Mouse (Mus musculus) embryonic stem cell, embryonic (primary cell): Measurements from ENCODE around the gene Atxn2.

Experiments
- CTCF ChIA-PET, 4 experiments: fragments of 300-600 bp in 2 of 4; fragments of 350-600 bp in 2 of 4; sonication (Branson Sonifier 250); formaldehyde crosslinking; loops; one replicate each; lab custom pipeline; 2022; ENCODE audit warnings: inconsistent platforms in 2 of 4; lab: Charles Lee
- POLR2A ChIA-PET, 4 experiments: fragments of 300-600 bp in 2 of 4; fragments of 350-600 bp in 2 of 4; sonication (Branson Sonifier 250); formaldehyde crosslinking; loops; one replicate each; lab custom pipeline; 2022; ENCODE audit warnings: antibody characterized with exemption in 4 of 4, inconsistent platforms in 1 of 4; lab: Charles Lee

Gene Atxn2

DNA sequence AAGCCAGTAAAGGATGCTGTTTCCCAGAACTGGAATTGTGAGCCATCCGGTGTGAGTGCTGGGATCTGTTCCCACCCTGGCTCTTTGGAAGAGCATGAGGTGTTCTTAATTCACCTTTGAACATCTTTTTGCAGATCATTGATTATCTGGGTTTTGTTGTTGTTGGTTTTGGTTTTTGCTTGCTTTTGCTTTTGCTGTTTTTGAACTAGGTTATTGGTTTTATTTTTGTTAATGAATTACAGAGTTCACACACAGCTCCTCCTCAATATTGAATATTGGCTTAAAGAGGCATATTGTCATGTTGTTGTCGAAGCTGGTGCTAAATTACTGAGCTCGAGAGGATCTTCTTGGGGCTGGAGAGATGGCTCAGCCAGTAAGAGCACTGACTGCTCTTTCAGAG, 25.5 kb downstream of the Atxn2 start:
- POLR2A ChIA-PET: interaction anchor here in 2 of 4 experiments (0.5 to 1.5 kb wide), 4 partner anchors 8 to 525 kb away, joined by 3 to 4 read pairs (median 4); no protein-coding TSS in a partner anchor
- CTCF ChIA-PET: interaction anchor here in 1 of 4 experiments (0.5 kb wide), 1 partner anchor 210 kb away, joined by 3 read pairs; no protein-coding TSS in a partner anchor

DNA sequence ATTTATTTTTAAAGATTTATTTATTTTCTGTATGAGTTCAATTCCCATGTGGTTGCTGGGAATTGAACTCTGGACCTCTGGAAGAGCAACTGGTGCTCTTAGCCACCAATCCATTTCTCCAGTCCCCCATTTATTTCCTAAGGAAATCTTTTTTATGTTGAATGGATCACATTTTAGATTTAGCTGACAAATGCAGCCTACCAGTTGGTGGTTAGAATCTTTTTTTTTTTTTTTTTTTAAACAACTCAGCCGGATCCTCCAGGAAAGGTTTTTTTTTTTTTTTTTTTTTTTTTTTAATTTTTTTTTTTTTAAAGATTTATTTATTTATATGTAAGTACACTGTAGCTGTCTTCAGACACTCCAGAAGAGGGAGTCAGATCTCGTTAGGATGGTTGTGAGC, 27.0 kb downstream of the Atxn2 start:
- CTCF ChIA-PET: interaction anchor here in 2 of 4 experiments (0.6 kb wide), 2 partner anchors 67 to 602 kb away, joined by 3 read pairs; no protein-coding TSS in a partner anchor

DNA sequence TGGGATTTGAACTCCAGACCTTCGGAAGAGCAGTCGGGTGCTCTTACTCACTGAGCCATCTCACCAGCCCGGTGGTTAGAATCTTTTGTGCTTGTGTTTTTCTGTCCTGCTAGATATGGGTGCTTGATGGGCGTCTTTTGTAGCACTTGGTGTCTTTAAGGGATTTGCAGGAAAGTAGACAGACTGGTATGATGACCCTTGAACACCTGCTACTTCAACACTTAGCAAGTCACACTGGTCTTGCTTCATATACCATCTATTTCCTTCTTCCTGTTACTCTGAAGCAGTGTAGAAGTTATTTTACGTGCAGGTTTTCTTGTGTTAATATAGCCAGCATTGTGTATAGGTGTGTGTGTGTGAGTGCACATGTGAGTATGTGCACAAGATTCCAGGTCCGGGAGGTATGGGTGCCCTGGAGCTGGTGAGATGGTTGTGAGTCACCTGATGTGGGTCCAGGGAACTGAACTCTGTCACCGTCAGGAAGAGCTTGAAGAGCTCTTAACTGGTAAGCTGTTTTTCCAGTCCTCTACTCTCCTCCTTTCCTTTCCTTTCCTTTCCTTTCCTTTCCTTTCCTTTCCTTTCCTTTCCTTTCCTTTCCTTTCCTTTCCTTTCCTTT, 27.5 kb downstream of the Atxn2 start:
- POLR2A ChIA-PET: interaction anchor here in 3 of 4 experiments (0.6 to 2.7 kb wide), 5 partner anchors 8 to 78 kb away, joined by 3 to 15 read pairs (median 4); partner anchors contain the start of genes Acad10 (in 1 of the 3) and Brap (in 1 of the 3)

More for the DNA sequence above, 27.0 kb downstream of the Atxn2 start:
- POLR2A ChIA-PET: interaction anchor here in 2 of 4 experiments (1.4 to 2.4 kb wide), 2 partner anchors 8 to 10 kb away, joined by 3 to 5 read pairs; no protein-coding TSS in a partner anchor

DNA sequence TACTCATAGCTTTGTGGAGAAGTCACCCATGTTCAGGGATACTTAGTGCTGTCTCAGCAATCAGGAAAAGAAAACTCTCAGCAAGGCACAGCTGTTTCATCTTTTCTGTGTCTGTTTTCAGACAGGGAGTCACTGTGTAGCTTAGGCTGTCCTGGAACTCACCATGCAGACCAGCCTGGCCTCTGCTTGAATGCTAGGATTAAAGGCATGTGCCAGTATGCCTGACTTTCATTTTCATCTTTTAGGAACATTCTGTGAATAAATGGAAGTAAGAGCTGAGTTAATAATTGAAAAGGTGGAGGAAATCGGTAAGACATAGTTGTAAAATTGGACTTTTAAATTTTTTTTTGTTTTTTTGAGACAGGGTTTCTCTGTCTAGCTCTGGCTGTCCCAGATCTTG, 29.4 kb downstream of the Atxn2 start:
- ChIA-PET POLR2A (interaction anchor here in 2 of 4 experiments (1.1 to 2.7 kb wide), 4 partner anchors 10 to 200 kb away, joined by 3 to 15 read pairs (median 4); no protein-coding TSS in a partner anchor), CTCF (no interaction called here)

More for the DNA sequence above, 27.5 kb downstream of the Atxn2 start:
- CTCF ChIA-PET: interaction anchor here in 3 of 4 experiments (0.6 to 1.4 kb wide), 3 partner anchors 9 to 602 kb away, joined by 3 read pairs; no protein-coding TSS in a partner anchor

DNA sequence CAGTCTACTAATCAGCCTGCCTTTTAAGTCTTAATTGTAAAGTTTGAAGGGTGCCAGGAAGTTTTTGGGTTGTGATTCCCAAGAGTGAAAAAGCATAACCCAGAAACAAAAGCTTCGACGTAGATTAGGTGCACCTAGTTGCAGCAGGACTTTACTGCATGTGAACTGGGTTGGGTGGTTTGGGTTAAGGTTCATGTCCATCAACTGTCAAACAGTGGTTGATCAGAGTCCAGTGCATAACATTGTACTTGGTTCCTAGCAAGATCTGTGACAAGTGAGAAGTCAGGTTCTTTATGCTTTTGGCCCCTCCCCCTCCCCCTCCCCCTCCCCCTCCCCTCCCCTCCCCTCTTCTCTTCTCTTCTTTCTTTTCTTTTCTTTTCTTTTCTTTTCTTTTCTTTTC, 31.8 kb downstream of the Atxn2 start:
- POLR2A ChIA-PET: no interaction called here
- CTCF ChIA-PET: no interaction called here

DNA sequence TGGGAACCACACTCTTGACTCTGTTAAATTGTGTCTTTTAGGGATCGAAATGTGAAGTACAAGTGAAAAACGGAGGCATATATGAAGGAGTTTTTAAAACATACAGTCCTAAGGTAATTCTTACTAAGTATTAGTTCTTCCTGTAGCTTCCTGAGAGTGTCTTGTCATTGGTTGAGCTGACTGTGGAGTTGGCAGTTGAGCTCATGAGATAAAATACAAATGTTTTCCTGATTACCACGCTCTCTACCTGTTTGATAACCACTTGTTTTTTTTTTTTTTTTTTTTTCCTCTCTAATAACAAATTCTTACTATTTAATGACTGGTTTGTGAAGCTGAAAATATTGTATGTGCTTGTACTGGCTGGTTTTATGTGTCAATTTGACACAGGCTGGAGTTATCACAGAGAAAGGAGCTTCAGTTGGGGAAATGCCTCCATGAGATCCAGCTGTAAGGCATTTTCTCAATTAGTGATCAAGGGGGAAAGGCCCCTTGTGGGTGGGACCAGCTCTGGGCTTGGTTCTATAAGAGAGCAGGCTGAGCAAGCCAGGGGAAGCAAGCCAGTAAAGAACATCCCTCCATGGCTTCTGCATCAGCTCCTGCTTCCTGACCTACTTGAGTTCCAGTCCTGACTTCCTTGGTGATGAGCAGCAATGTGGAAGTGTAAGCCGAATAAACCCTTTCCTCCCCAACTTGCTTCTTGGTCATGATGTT, 36.9 kb downstream of the Atxn2 start:
- POLR2A ChIA-PET: interaction anchor here in 2 of 4 experiments (0.6 to 2.0 kb wide), 10 partner anchors 9 to 151 kb away, joined by 3 to 8 read pairs (median 4); partner anchors contain the start of gene Sh2b3 (in 1 of the 2)
- CTCF ChIA-PET: interaction anchor here in 3 of 4 experiments (0.7 to 1.0 kb wide), 3 partner anchors 12 to 239 kb away, joined by 4 to 6 read pairs (median 4); no protein-coding TSS in a partner anchor

DNA sequence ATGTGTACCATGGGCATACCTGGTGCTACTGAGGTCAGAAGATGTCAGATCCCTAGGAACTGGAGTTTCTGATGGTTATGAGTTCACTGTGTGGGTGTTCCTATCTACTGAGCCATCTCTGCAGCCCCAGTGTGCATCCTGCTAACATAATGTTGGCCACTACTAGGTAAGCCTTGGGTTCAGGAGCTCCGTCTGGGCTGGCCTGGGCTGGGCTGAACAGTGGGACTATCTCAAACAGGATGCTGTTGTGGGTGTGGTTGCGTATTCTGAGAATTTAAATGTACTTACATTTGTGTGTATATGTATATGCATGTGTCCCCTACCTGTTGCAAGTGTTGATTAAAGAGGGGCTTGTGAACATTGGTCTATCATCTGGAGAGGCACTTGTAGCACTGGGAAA, 38.5 kb downstream of the Atxn2 start:
- ChIA-PET POLR2A (interaction anchor here in 1 of 4 experiments (1.0 kb wide), 1 partner anchor 25 kb away, joined by 3 read pairs; no protein-coding TSS in a partner anchor), CTCF (no interaction called here)

DNA sequence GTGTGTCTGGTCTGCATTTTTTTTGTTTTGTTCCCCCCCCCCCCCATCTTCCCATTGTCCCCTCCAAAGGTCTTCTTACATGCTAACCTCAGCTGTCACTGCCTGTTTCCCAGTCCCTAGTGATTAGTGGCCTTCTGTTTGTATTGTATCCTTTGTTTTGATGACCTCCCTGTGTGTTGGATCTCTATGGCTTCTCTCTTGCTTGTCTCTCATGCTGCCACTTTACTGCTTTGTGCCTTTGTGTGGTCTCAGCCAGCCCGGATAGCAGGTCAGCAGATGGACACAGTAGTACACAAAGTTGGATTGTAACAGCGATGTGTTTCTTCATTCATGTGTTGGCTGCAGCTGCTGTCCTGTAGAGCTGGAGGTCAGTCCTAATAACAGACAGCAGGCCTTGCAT, 46.8 kb downstream of the Atxn2 start:
- ChIA-PET POLR2A (interaction anchor here in 2 of 4 experiments (0.6 to 1.6 kb wide), 6 partner anchors 12 to 70 kb away, joined by 3 to 8 read pairs (median 3); no protein-coding TSS in a partner anchor), CTCF (interaction anchor here in 2 of 4 experiments (0.6 to 2.4 kb wide), 3 partner anchors 149 to 645 kb away, joined by 3 to 5 read pairs (median 3); no protein-coding TSS in a partner anchor)

DNA sequence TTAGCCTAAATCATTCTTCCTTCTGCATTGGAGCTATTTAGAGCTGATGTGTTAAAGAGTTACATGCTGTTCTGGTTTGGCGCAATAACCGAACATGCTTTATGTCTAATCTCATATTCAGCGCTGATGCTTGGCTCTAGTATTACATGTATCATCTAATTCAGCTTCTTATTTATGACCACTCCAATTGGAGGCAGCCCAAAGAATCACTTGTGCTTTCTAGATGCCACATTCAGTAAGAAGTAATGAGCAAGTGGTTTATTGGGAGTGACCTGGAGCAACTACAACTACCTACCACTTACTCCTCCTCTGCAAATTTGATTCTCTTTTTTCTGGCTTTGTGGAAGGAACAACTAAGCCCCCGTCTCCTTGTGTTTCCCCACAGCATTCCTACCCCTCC, 47.2 kb downstream of the Atxn2 start:
- CTCF ChIA-PET: interaction anchor here in 2 of 4 experiments (0.6 to 2.4 kb wide), 2 partner anchors 149 to 330 kb away, joined by 3 to 5 read pairs; no protein-coding TSS in a partner anchor

DNA sequence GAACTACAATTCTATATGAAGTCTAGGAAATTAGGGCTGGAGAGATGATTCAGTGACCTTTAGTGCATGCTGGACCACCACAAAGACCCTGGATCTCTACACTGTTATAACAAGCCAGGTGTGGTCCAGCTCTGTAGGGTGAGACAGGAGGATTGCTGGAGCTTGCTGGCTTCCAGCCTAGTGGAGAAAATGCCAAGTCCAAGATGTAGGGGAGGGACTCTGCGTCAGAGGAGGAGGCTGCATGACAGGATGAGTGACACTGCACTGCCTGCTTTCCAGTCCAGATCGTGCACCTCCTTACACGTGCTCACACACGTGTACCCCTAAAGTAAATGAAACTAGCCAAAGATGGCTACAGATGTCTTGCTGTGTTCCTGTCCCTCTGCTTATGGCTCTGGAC, 48.8 kb downstream of the Atxn2 start:
- ChIA-PET POLR2A (no interaction called here), CTCF (no interaction called here)

More for the DNA sequence above, 47.2 kb downstream of the Atxn2 start:
- POLR2A ChIA-PET: interaction anchor here in 2 of 4 experiments (0.6 to 1.6 kb wide), 6 partner anchors 12 to 70 kb away, joined by 3 to 6 read pairs (median 3); no protein-coding TSS in a partner anchor

DNA sequence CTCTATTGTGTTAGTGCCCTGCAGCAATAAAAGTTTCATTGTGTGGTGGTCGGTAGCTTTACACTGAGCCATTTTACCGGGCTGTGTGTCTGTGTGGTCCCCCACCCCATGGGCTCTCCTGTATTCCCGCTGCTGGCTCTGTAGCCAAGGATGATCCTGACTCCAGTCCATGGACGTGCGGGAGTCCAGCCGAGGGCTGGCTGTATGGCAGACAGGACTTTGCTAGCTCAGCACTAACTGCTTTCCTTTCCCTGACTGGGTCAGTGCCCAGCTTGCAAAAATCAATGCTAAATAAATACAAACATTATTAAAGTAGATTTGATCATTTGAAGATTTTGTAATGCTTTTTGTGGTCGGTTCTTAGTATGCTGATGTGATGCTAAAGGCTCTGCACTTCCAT, 50.3 kb downstream of the Atxn2 start:
- ChIA-PET CTCF (no interaction called here), POLR2A (no interaction called here)

DNA sequence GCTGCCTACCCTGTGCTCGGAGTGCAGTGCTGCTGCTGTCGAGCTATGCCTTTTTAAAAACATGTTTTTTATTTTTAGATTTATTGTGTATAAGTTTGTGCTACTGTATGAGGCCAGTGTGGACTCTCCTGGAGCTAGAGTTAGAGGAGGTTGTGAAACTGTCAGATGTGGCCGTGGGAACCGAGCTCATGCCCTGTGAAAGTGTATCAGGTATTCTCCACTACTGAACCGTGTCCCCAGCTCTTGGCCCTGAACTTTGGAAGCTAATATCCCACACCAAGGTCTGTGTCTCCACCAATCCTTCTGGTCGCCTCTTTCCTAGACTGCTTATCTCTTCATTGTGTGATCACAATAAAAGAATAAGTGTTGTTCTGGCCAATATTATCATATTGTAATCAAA, 51.8 kb downstream of the Atxn2 start:
- POLR2A ChIA-PET: interaction anchor here in 1 of 4 experiments (1.1 to 2.1 kb wide), 3 partner anchors 8 to 16 kb away, joined by 4 to 7 read pairs (median 5); no protein-coding TSS in a partner anchor
- CTCF ChIA-PET: interaction anchor here (0.6 to 1.2 kb wide), 5 partner anchors 27 to 1297 kb away, joined by 3 to 7 read pairs (median 3); no protein-coding TSS in a partner anchor

DNA sequence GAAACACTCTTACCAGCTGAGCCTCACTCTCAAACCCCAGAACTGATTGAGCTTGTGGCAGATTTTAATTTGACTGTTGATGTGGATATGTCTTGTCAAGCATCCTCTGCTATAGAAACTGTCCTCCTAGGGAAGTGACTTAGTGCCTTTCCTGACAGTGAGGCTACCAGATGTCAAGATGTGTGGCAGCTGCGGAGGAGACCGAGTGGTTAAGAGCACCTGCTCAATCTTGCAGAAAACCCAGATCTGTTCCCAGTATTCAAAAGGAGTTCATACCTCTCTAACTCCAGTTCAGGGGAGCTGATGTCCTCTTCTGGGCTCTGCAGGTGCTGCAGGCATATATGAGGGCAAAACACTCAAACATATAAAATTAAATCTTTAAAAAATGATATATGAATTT, 53.9 kb downstream of the Atxn2 start:
- ChIA-PET CTCF (interaction anchor here in 3 of 4 experiments (0.9 to 3.1 kb wide), 3 partner anchors 8 to 50 kb away, joined by 3 to 9 read pairs (median 3); no protein-coding TSS in a partner anchor), POLR2A (interaction anchor here in 2 of 4 experiments (1.6 to 1.7 kb wide), 3 partner anchors 45 to 94 kb away, joined by 3 to 6 read pairs (median 4); no protein-coding TSS in a partner anchor)

DNA sequence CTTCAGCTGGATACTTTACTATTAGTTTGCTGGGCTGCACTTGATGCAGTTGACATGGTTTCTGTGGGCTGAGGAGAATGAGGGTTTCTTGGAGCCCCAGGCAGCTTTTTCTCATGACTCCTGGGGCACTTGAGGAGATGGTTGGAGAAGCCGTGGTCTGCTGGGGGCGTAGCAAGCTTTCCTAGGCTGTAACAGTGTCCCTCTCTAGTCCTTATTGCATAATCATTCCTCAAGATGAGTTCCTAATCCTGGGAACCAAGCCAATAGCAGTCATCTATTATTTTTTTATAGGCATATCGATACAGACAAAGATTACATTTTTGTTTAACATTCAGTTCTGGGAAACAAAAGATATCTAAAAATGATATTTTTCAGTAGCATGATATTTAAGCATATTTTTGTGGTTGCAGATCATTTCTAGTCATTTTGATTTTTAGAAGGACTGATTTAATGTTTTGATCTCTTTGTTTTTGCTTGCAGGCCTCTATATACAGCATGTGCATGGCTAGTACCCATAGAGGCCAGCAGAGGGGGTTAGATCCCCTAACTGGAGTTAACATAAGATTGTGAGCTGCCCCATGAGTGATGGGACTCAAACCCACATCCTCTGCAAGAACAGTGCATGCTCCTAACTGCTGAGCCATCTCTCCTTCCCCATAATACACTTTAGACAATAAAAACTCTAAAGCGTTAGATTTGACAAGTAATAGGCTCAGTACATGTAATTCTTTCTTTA, 55.1 kb downstream of the Atxn2 start:
- POLR2A ChIA-PET: interaction anchor here in 2 of 4 experiments (0.6 to 1.7 kb wide), 7 partner anchors 14 to 491 kb away, joined by 3 to 4 read pairs (median 3); partner anchors contain the start of gene Sh2b3 (in 1 of the 2)
- CTCF ChIA-PET: interaction anchor here (0.5 to 3.1 kb wide), 12 partner anchors 10 to 918 kb away, joined by 3 to 9 read pairs (median 3); no protein-coding TSS in a partner anchor

DNA sequence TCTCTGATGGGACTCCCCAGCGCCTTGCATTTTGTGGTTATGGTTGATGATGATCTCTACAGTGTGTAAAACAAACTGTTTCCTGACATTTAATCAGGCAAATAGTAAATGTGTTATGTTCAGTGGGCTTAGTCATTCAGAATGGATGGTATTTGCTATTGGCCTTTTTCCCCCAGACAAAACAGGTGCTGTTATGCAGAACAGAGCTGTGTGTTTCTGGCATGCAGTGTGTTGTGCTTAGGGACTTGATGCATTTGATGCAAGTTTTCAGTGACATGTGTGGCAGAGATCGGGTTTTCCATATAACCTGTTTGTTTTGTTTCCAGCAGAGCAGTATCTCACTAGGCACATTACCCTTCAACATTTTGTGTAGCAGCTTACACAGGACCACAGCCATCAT, 56.4 kb downstream of the Atxn2 start:
- ChIA-PET POLR2A (no interaction called here), CTCF (interaction anchor here in 2 of 4 experiments (0.6 to 3.1 kb wide), 3 partner anchors 17 to 50 kb away, joined by 3 to 9 read pairs (median 5); no protein-coding TSS in a partner anchor)

DNA sequence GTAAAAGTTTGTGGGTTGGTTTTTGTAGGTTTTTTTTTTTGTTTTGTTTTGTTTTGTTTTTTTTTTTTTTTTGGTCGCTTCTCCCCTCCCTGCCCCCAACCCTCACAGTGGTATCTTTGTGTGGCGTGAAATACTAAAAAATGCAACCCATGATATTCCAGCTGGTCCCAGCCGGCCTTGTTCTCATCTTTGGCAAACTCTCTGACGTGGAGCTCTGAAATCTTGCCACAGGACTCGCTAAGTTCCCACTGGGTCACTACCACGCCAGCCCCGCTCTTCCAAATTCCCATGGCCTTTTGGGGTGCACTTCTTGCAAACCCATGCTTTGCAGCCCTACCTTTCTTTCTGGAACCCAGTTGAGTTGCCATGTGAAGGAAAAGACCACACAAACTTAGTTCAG, 58.7 kb downstream of the Atxn2 start:
- CTCF ChIA-PET: interaction anchor here in 3 of 4 experiments (0.6 to 0.9 kb wide), 5 partner anchors 14 to 659 kb away, joined by 3 to 14 read pairs (median 6); no protein-coding TSS in a partner anchor
- POLR2A ChIA-PET: interaction anchor here in 2 of 4 experiments (0.7 to 2.0 kb wide), 8 partner anchors 9 to 584 kb away, joined by 3 to 7 read pairs (median 4); no protein-coding TSS in a partner anchor

DNA sequence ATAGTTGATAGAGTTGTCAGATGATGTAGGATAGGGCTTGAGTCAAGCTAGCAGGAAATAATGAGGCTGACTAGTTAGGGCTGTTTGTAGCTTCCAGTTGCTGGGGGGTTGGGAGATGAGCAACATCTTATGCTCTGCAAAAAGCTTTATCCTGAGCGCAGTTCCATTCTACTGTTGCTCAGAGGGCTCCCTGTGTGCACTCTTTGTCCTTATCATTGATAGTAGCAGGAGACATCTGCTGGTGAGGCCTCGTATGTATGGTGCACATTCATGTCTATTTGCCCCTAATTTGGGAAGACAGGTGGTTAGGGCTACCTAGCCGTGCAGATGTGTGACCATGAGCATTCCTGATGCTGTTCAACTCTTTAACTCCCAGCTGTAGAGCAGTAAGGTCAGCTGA, 60.5 kb downstream of the Atxn2 start:
- CTCF ChIA-PET: interaction anchor here in 3 of 4 experiments (0.6 to 1.8 kb wide), 4 partner anchors 43 to 289 kb away, joined by 3 to 4 read pairs (median 4); no protein-coding TSS in a partner anchor

More for the DNA sequence above, 60.5 kb downstream of the Atxn2 start:
- POLR2A ChIA-PET: interaction anchor here in 1 of 4 experiments (0.5 kb wide), 1 partner anchor 393 kb away, joined by 3 read pairs; no protein-coding TSS in a partner anchor
